Mouse (Mus musculus) bone marrow macrophage, adult 2 months (primary cell): Measurements from ENCODE around the gene Cadps2.

ENCODE experiments used
- CTCF ChIP-seq: IDR thresholded peaks from 2 replicates; pipeline ENCODE4 v1.5.1; 2012; ENCODE audit warnings: low read depth, mild to moderate bottlenecking, low read length, moderate library complexity
- POLR2A ChIP-seq: IDR thresholded peaks from 2 replicates; pipeline ENCODE4 v1.6.1; 2012; ENCODE audit warnings: mild to moderate bottlenecking, low read depth, low read length, borderline replicate concordance

- no peak for TF ChIP-seq CTCF
- TF ChIP-seq POLR2A: no peak
Measured at GRCm38 (mm10) chr6:23748823-23749222, 90.4 kb downstream of the Cadps2 start.
